Mouse (Mus musculus) mesoderm, embryonic 11.5 days (tissue): ENCODE measurements around the gene Celf2.

Experiments used
- DNase-seq: peaks from one replicate; pipeline ENCODE4 v3.0.0-alpha.2; 2012; ENCODE audit warnings: low read depth, low spot score

Gene Celf2

GRCm38 (mm10) chr2:6556913-6557312, 952.5 kb downstream of the Celf2 start:
- no peak for DNase-seq

- DNase-seq, result no peak
Observed at GRCm38 (mm10) chr2:6553656-6554055, 955.7 kb downstream of the Celf2 start.

- DNase-seq, result no peak
Observed at GRCm38 (mm10) chr2:6549251-6549650, 960.1 kb downstream of the Celf2 start.

- DNase-seq, result peak; percentile 50
Observed at GRCm38 (mm10) chr2:6547139-6547664, 962.2 kb downstream of the Celf2 start.

- no peak for DNase-seq
Observed at GRCm38 (mm10) chr2:6546462-6547138, 962.8 kb downstream of the Celf2 start.

- no peak for DNase-seq
Observed at GRCm38 (mm10) chr2:6545127-6545931, 964.0 kb downstream of the Celf2 start.

GRCm38 (mm10) chr2:6543650-6544049, 965.7 kb downstream of the Celf2 start:
- no peak for DNase-seq

- DNase-seq, result no peak
Observed at GRCm38 (mm10) chr2:6542556-6543180, 966.7 kb downstream of the Celf2 start.

GRCm38 (mm10) chr2:6540825-6541224, 968.5 kb downstream of the Celf2 start:
- no peak for DNase-seq

GRCm38 (mm10) chr2:6540092-6540491, 969.3 kb downstream of the Celf2 start:
- DNase-seq, result no peak

- no peak for DNase-seq
Observed at GRCm38 (mm10) chr2:6538500-6538899, 970.9 kb downstream of the Celf2 start.

- DNase-seq, result no peak
Observed at GRCm38 (mm10) chr2:6538031-6538430, 971.3 kb downstream of the Celf2 start.

GRCm38 (mm10) chr2:6537326-6537725, 972.0 kb downstream of the Celf2 start:
- DNase-seq, result no peak

GRCm38 (mm10) chr2:6536372-6536771, 973.0 kb downstream of the Celf2 start:
- no peak for DNase-seq

GRCm38 (mm10) chr2:6532341-6532740, 977.0 kb downstream of the Celf2 start:
- DNase-seq, result no peak

- no peak for DNase-seq
Observed at GRCm38 (mm10) chr2:6528076-6528475, 981.3 kb downstream of the Celf2 start.

- DNase-seq, result no peak
Observed at GRCm38 (mm10) chr2:6526825-6527224, 982.5 kb downstream of the Celf2 start.

- no peak for DNase-seq
Observed at GRCm38 (mm10) chr2:6526311-6526710, 983.1 kb downstream of the Celf2 start.

GRCm38 (mm10) chr2:6523924-6524300, 985.5 kb downstream of the Celf2 start:
- no peak for DNase-seq

- DNase-seq, result no peak
Observed at GRCm38 (mm10) chr2:6523261-6523923, 986.0 kb downstream of the Celf2 start.

- DNase-seq, result no peak
Observed at GRCm38 (mm10) chr2:6522411-6522810, 987.0 kb downstream of the Celf2 start.

GRCm38 (mm10) chr2:6513176-6513575, 996.2 kb downstream of the Celf2 start:
- DNase-seq, result no peak
